Mouse (Mus musculus) small intestine, adult 2 months (tissue): ENCODE data around the gene Acod1.

ENCODE experiments used
- CTCF ChIP-seq: fragments of 200-500 bp; IDR thresholded peaks from 2 replicates; pipeline ENCODE4 v1.5.1; 2012; ENCODE audit warnings: low read depth, mild to moderate bottlenecking, control low read depth, inconsistent platforms, low read length, moderate library complexity, mixed read lengths; ENCODE audit not compliant: insufficient replicate concordance, insufficient read length; ENCODE audit errors: extremely low read depth
- POLR2A ChIP-seq: fragments of 200-500 bp; IDR thresholded peaks from 2 replicates; pipeline ENCODE4 v1.6.1; 2012; ENCODE audit warnings: low read depth, mild to moderate bottlenecking, control low read depth, inconsistent platforms, low read length, moderate library complexity

DNA sequence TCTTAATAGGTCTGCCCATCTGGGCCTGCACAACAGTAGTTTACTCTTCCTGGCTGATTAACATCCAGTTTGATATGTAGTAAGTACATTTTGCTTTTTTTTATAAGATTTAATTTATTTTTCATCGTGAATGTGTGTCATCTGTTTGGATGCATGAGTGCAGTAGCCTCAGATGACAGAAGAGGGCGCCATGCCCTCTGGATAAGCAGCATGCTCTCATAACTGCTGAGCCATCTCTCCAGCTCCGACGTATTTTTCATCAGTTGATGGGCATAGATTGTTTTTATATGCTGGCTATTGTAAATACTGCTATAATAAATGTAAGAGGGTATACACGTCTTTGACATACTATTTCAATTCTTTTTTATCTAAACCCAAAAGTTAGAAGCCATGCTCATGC is 35.0 kb upstream of the Acod1 start:
- TF ChIP-seq CTCF (peak; percentile 65; the same call in 1 of the 2 replicates), POLR2A (no peak)
